Mouse (Mus musculus) kidney, postnatal 0 days (tissue): ENCODE measurements around the gene Lrmda. TPM values are rescaled to one million over a fixed set of nuclear protein-coding genes. Genes with fewer than 3 reads are reported as not detected.
"Not testable (repeated sequence)": the region's sequence is repeated elsewhere in the genome, so short reads cannot be mapped to it uniquely, and the experiment has no call there.

ENCODE experiments used
- ATAC-seq: fragments of 200-750 bp; cut with Nextera tagmentation; replicated peaks from 2 replicates; pipeline ENCODE4 v1.8.0; 2017; ENCODE audit warnings: low read depth, moderate number of reproducible peaks, moderate TSS enrichment, moderate library complexity; ENCODE audit not compliant: low FRiP score
- DNase-seq: peaks from one replicate; pipeline ENCODE4 v3.0.0-alpha.2; 2016; ENCODE audit warnings: low spot score
- H3K27ac ChIP-seq: fragments of 300-500 bp; sonication (generic); 2 replicates; pipeline ENCODE4 v1.5.1; 2014; ENCODE audit warnings: mild to moderate bottlenecking
- H3K27me3 ChIP-seq: fragments of 300-500 bp; sonication (generic); 2 replicates; pipeline ENCODE4 v1.6.1; 2014; ENCODE audit warnings: low read length, mixed read lengths; ENCODE audit not compliant: insufficient read depth
- H3K36me3 ChIP-seq: fragments of 300-500 bp; sonication (generic); 2 replicates; pipeline ENCODE4 v1.6.1; 2014; ENCODE audit warnings: low read length, mixed read lengths; ENCODE audit not compliant: insufficient read depth
- H3K4me1 ChIP-seq: fragments of 300-500 bp; sonication (generic); replicated peaks from 2 replicates; pipeline ENCODE4 v1.6.1; 2014; ENCODE audit warnings: antibody characterized with exemption, low read length, mixed read lengths; ENCODE audit not compliant: insufficient read depth
- H3K4me2 ChIP-seq: fragments of 300-500 bp; sonication (generic); 2 replicates; pipeline ENCODE4 v1.6.1; 2014; ENCODE audit warnings: mild to moderate bottlenecking, low read length, moderate library complexity, mixed read lengths
- H3K4me3 ChIP-seq: fragments of 300-500 bp; sonication (generic); replicated peaks from 2 replicates; pipeline ENCODE4 v1.5.1; 2014; ENCODE audit warnings: low read depth, low read length
- H3K9ac ChIP-seq: fragments of 300-500 bp; sonication (generic); 2 replicates; pipeline ENCODE4 v1.6.1; 2014; ENCODE audit warnings: low read depth, low read length
- H3K9me3 ChIP-seq: fragments of 300-500 bp; sonication (generic); replicated peaks from 2 replicates; pipeline ENCODE4 v1.6.1; 2016; ENCODE audit warnings: low read length, inconsistent platforms, mixed read lengths
- CTCF ChIP-seq: IDR thresholded peaks from 2 replicates; pipeline ENCODE4 v1.5.1; 2016; ENCODE audit warnings: antibody characterized with exemption, low read depth, mild to moderate bottlenecking, moderate library complexity
- WGBS: fragments of 180-500 bp; shearing (Covaris S2); extraction: QIAGEN DNeasy Blood & Tissue Kit; methylation state at CpG from one replicate; pipeline ENCODE4 v1.1.7; 2014; 5-methylcytosine and 5-hydroxymethylcytosine counted together
- polyA plus RNA-seq: library from polyadenylated mRNA; unstranded; fragments of >200 nt; fragmentation: Nextera tagmentation; extraction: Ambion mirVana; gene quantifications from 2 replicates; pipeline ENCODE4 v1.2.1, GENCODE M21; 2015

Lrmda gene
- polyA plus RNA-seq, 1 experiment from 2014 or later, result 0.83 TPM

GRCm38 (mm10) chr14:22587285-22587957 lies 567.9 kb downstream of the Lrmda start:
- no peak for TF ChIP-seq CTCF
- Histone ChIP-seq H3K27me3 (no peaks in the 10 kb centered on the region), H3K27ac (no peak overlapping the region), H3K9me3 (no peaks in the 10 kb centered on the region), H3K4me3 (no peak overlapping the region), H3K4me2 (no peak overlapping the region), H3K36me3 (no peaks in the 10 kb centered on the region), H3K4me1 (no peaks in the 10 kb centered on the region), H3K9ac (no peak overlapping the region)
- ATAC-seq, result no peak
- WGBS, result 79% methylated on average over 4 of the region's 4 CpGs
- DNase-seq, result no peak

DNA sequence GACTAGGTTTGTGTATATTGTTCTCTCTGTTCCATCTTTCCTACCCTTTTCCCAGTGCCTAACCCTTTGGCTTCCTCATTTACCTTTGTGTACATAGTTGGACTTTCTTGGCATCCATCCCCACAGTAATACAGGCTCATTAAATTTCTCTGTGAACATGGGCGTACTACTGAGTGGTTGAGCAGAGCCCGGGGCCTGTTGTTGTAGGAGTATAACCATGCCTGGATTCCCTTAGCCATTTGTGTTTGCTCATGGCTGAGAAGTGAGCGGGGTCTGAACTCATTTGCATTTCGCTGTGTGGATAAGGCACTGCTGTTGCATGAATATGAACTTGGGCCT lies 568.4 kb downstream of the Lrmda start:
- 73% methylated on average over 4 of the region's 4 CpGs for WGBS
- Histone ChIP-seq H3K4me1 (no peaks in the 10 kb centered on the region), H3K4me2 (no peak overlapping the region), H3K36me3 (no peaks in the 10 kb centered on the region), H3K9me3 (no peaks in the 10 kb centered on the region), H3K4me3 (no peak overlapping the region), H3K27ac (no peak overlapping the region), H3K9ac (no peak overlapping the region), H3K27me3 (no peaks in the 10 kb centered on the region)
- ATAC-seq, result no peak
- no peak for DNase-seq
- no peak for TF ChIP-seq CTCF

GRCm38 (mm10) chr14:22588394-22588793 lies 568.9 kb downstream of the Lrmda start:
- H3K4me1 ChIP-seq, H3K36me3 ChIP-seq, H3K27ac ChIP-seq, ATAC-seq, H3K9me3 ChIP-seq, DNase-seq, H3K27me3 ChIP-seq, H3K4me2 ChIP-seq, H3K4me3 ChIP-seq, H3K9ac ChIP-seq: not testable (repeated sequence)
- 66% methylated on average over 1 of the region's 1 CpGs for WGBS

GRCm38 (mm10) chr14:22589503-22590215 lies 570.1 kb downstream of the Lrmda start:
- no peaks in the 10 kb centered on the region for H3K4me1 ChIP-seq
- ATAC-seq (no peak), DNase-seq (peak; percentile 20)
- no peak overlapping the region for H3K4me3 ChIP-seq
- TF ChIP-seq CTCF, result no peak
- H3K27me3 ChIP-seq, result no peaks in the 10 kb centered on the region
- WGBS, result 46% methylated on average over 7 of the region's 7 CpGs
- no peak overlapping the region for H3K9ac ChIP-seq
- H3K4me2 ChIP-seq, result no peak overlapping the region
- no peaks in the 10 kb centered on the region for H3K36me3 ChIP-seq
- no peaks in the 10 kb centered on the region for H3K9me3 ChIP-seq
- no peak overlapping the region for H3K27ac ChIP-seq

DNA sequence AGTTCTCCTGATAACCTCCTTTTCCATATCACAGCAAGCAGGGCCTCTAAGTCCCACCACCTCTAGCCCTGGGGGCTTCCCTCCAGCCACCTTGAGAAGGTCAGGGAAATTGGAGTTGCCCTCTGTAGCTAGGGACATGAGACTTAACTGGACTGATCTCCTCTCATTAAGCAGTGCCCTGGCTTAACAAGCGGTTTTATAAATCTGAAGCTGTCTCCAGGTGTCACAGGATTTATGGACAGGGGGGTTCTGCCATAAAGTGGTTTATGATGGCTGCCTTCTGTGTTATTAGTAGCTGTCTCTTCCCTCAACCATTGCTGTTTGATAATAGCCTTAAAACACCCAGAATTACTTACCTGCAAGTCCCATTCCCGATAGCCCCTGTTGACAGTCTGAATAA lies 571.7 kb downstream of the Lrmda start:
- H3K4me2 ChIP-seq, result no peak overlapping the region
- no peaks in the 10 kb centered on the region for H3K36me3 ChIP-seq
- no peak overlapping the region for H3K4me3 ChIP-seq
- H3K9me3 ChIP-seq, result no peaks in the 10 kb centered on the region
- H3K27me3 ChIP-seq, result no peaks in the 10 kb centered on the region
- no peak for TF ChIP-seq CTCF
- WGBS, result 58% methylated on average over 2 of the region's 2 CpGs
- no peaks in the 10 kb centered on the region for H3K4me1 ChIP-seq
- no peak for ATAC-seq
- no peak for DNase-seq
- no peak overlapping the region for H3K27ac ChIP-seq
- no peak overlapping the region for H3K9ac ChIP-seq

DNA sequence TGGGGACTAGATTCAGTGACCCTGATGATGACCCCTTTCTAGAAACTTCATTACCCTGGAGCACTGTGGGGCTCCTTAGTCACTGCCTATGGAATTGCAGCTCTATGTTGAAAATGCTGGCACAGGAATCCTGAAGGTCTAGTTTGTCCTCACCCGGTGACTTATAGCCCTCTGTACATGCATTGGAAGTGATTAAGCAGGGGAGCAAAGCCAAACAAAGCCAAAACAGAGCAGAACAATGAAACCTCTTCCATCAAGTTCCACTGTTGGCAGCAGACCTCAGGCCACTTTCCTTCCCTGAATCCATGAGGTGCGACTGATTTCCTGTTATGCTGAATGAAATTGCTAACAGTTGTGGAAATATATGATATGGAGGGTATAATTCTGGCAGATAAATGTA lies 578.0 kb downstream of the Lrmda start:
- ATAC-seq (no peak), DNase-seq (peak; percentile 47)

More for the DNA sequence above, 578.0 kb downstream of the Lrmda start:
- no peak overlapping the region for H3K4me3 ChIP-seq
- no peaks in the 10 kb centered on the region for H3K27me3 ChIP-seq
- H3K4me2 ChIP-seq, result no peak overlapping the region
- no peak overlapping the region for H3K9ac ChIP-seq
- no peak for TF ChIP-seq CTCF
- no peaks in the 10 kb centered on the region for H3K9me3 ChIP-seq
- no peaks in the 10 kb centered on the region for H3K36me3 ChIP-seq
- H3K27ac ChIP-seq, result no peak overlapping the region
- WGBS, result 50% methylated on average over 2 of the region's 2 CpGs
- H3K4me1 ChIP-seq, result peaks cover 4% of the 10 kb centered on the region; the same call in 1 of the 2 replicates
